Mouse (Mus musculus): ENCODE results near the gene Scd3. TPM values are rescaled to one million over a fixed set of nuclear protein-coding genes. Genes with fewer than 3 reads are reported as not detected.

Gene Scd3
- polyA plus RNA-seq, 1 experiment: not detected

GRCm38 (mm10) chr19:44198494-44198893 lies 4.6 kb upstream of the Scd3 start:
- H3K27ac ChIP-seq (ENCODE audit: insufficient read depth, low read depth, low read length): no peak overlapping the region
- 87% methylated on average over 6 of the region's 6 CpGs for WGBS
- H3K27me3 ChIP-seq (ENCODE audit: control insufficient read depth, insufficient read depth, low read length): no peaks in the 10 kb centered on the region
- no peaks in the 10 kb centered on the region for H3K36me3 ChIP-seq (ENCODE audit: control insufficient read depth, insufficient read depth, low read length)
- no peak for TF ChIP-seq POLR2A (IDR thresholded peaks at IDR 0.05; ENCODE audit: low read depth, low read length)
- TF ChIP-seq CTCF (IDR thresholded peaks at IDR 0.05; ENCODE audit: extremely low read depth, insufficient read length, insufficient replicate concordance, low read depth, low read length): no peak
- no peaks in the 10 kb centered on the region for H3K4me1 ChIP-seq (ENCODE audit: control insufficient read depth, insufficient read depth, insufficient read length, low read length)
- H3K4me3 ChIP-seq (ENCODE audit: low read depth, low read length): no peak overlapping the region

DNA sequence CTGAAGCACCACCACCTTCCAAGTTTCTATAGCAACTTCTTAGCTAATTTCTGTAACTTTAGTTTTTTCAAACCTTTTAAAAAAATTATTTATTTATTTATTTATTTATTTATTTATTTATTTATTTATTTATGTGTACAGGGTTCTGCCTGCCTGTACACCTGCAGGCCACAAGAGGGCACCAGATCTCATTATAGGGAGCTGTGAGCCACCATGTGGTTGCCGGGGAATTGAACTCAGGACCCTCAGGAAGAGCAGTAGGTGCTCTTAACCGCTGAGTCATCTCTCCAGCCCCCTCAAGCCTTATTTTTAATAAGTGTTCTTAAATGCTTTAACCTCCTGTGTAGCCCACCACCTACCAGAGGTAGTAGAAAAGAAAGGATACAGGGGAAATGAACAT lies 4.1 kb upstream of the Scd3 start:
- Histone ChIP-seq H3K27ac (ENCODE audit: insufficient read depth, low read depth, low read length) (no peak overlapping the region), H3K27me3 (ENCODE audit: control insufficient read depth, insufficient read depth, low read length) (no peaks in the 10 kb centered on the region), H3K4me3 (ENCODE audit: low read depth, low read length) (no peak overlapping the region), H3K4me1 (ENCODE audit: control insufficient read depth, insufficient read depth, insufficient read length, low read length) (no peaks in the 10 kb centered on the region), H3K36me3 (ENCODE audit: control insufficient read depth, insufficient read depth, low read length) (no peaks in the 10 kb centered on the region)
- TF ChIP-seq CTCF (IDR thresholded peaks at IDR 0.05; ENCODE audit: extremely low read depth, insufficient read length, insufficient replicate concordance, low read depth, low read length) (peak; percentile 43; the same call in 1 of the 2 replicates), POLR2A (IDR thresholded peaks at IDR 0.05; ENCODE audit: low read depth, low read length) (no peak)
- WGBS: 79% methylated on average over 2 of the region's 2 CpGs

GRCm38 (mm10) chr19:44207079-44207478 lies 4.0 kb downstream of the Scd3 start:
- TF ChIP-seq CTCF (IDR thresholded peaks at IDR 0.05; ENCODE audit: extremely low read depth, insufficient read length, insufficient replicate concordance, low read depth, low read length): no peak
- no peak for TF ChIP-seq POLR2A (IDR thresholded peaks at IDR 0.05; ENCODE audit: low read depth, low read length)
- no peaks in the 10 kb centered on the region for H3K36me3 ChIP-seq (ENCODE audit: control insufficient read depth, insufficient read depth, low read length)
- no peaks in the 10 kb centered on the region for H3K27me3 ChIP-seq (ENCODE audit: control insufficient read depth, insufficient read depth, low read length)
- H3K27ac ChIP-seq (ENCODE audit: insufficient read depth, low read depth, low read length): no peak overlapping the region
- no peak overlapping the region for H3K4me3 ChIP-seq (ENCODE audit: low read depth, low read length)
- no peaks in the 10 kb centered on the region for H3K4me1 ChIP-seq (ENCODE audit: control insufficient read depth, insufficient read depth, insufficient read length, low read length)
- 59% methylated on average over 2 of the region's 2 CpGs for WGBS

- Histone ChIP-seq H3K36me3 (ENCODE audit: control insufficient read depth, insufficient read depth, low read length) (no peaks in the 10 kb centered on the region), H3K27me3 (ENCODE audit: control insufficient read depth, insufficient read depth, low read length) (no peaks in the 10 kb centered on the region), H3K4me3 (ENCODE audit: low read depth, low read length) (no peak overlapping the region), H3K4me1 (ENCODE audit: control insufficient read depth, insufficient read depth, insufficient read length, low read length) (no peaks in the 10 kb centered on the region), H3K27ac (ENCODE audit: insufficient read depth, low read depth, low read length) (no peak overlapping the region)
- WGBS: 68% methylated on average over 12 of the region's 12 CpGs
- TF ChIP-seq CTCF (IDR thresholded peaks at IDR 0.05; ENCODE audit: extremely low read depth, insufficient read length, insufficient replicate concordance, low read depth, low read length) (no peak), POLR2A (IDR thresholded peaks at IDR 0.05; ENCODE audit: low read depth, low read length) (no peak)
These were observed 12.2 kb downstream of the Scd3 start for GRCm38 (mm10) chr19:44215255-44215654.

DNA sequence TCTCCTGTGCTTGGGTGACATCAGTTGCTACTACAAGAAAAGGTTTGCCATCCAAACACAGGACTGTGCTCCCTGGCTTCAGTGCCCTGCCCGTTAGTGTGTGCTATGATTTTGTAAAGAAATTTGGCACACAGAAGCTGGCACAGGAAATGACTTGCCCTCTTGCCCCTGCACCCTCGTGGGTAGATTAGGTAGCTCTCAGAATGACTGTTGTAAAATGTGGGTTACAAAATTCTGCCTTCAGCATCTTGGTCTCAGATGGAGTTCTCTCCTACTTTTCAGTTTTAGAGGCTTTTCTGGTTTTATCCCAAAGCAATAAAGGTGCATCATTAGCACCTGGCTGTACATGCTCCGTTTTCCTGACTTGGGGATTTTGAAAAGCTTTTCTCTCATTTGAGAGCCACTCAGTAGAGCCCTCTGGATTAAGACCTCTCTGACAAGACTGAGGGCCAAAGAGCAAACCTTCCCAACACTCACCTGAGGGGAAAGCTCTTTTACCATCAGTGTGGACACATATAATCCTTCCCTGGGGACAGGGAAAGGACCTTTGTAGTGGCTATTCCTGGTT lies 15.0 kb downstream of the Scd3 start:
- TF ChIP-seq CTCF (IDR thresholded peaks at IDR 0.05; ENCODE audit: extremely low read depth, insufficient read length, insufficient replicate concordance, low read depth, low read length): no peak
- no peak for TF ChIP-seq POLR2A (IDR thresholded peaks at IDR 0.05; ENCODE audit: low read depth, low read length)
- Histone ChIP-seq H3K36me3 (ENCODE audit: control insufficient read depth, insufficient read depth, low read length) (no peaks in the 10 kb centered on the region), H3K27ac (ENCODE audit: insufficient read depth, low read depth, low read length) (no peak overlapping the region), H3K4me1 (ENCODE audit: control insufficient read depth, insufficient read depth, insufficient read length, low read length) (no peaks in the 10 kb centered on the region), H3K4me3 (ENCODE audit: low read depth, low read length) (no peak overlapping the region), H3K27me3 (ENCODE audit: control insufficient read depth, insufficient read depth, low read length) (no peaks in the 10 kb centered on the region)
- WGBS: 29% methylated on average over 3 of the region's 3 CpGs

GRCm38 (mm10) chr19:44225728-44226127 lies 22.7 kb downstream of the Scd3 start:
- no peaks in the 10 kb centered on the region for H3K36me3 ChIP-seq (ENCODE audit: control insufficient read depth, insufficient read depth, low read length)

GRCm38 (mm10) chr19:44229776-44230175 lies 26.7 kb downstream of the Scd3 start:
- TF ChIP-seq CTCF (IDR thresholded peaks at IDR 0.05; ENCODE audit: extremely low read depth, insufficient read length, insufficient replicate concordance, low read depth, low read length) (no peak), POLR2A (IDR thresholded peaks at IDR 0.05; ENCODE audit: low read depth, low read length) (no peak)
- H3K4me1 ChIP-seq (ENCODE audit: control insufficient read depth, insufficient read depth, insufficient read length, low read length): no peaks in the 10 kb centered on the region
- H3K36me3 ChIP-seq (ENCODE audit: control insufficient read depth, insufficient read depth, low read length): no peaks in the 10 kb centered on the region
- no peak overlapping the region for H3K4me3 ChIP-seq (ENCODE audit: low read depth, low read length)
- H3K27ac ChIP-seq (ENCODE audit: insufficient read depth, low read depth, low read length): no peak overlapping the region
- no peaks in the 10 kb centered on the region; the same call in 1 of the 2 replicates for H3K27me3 ChIP-seq (ENCODE audit: control insufficient read depth, insufficient read depth, low read length)
- WGBS: 72% methylated on average over 2 of the region's 2 CpGs

More at GRCm38 (mm10) chr19:44225728-44226127, 22.7 kb downstream of the Scd3 start:
- Histone ChIP-seq H3K27me3 (ENCODE audit: control insufficient read depth, insufficient read depth, low read length) (no peaks in the 10 kb centered on the region), H3K4me3 (ENCODE audit: low read depth, low read length) (no peak overlapping the region), H3K27ac (ENCODE audit: insufficient read depth, low read depth, low read length) (no peak overlapping the region), H3K4me1 (ENCODE audit: control insufficient read depth, insufficient read depth, insufficient read length, low read length) (no peaks in the 10 kb centered on the region)
- TF ChIP-seq POLR2A (IDR thresholded peaks at IDR 0.05; ENCODE audit: low read depth, low read length) (no peak), CTCF (IDR thresholded peaks at IDR 0.05; ENCODE audit: extremely low read depth, insufficient read length, insufficient replicate concordance, low read depth, low read length) (no peak)
- WGBS: 79% methylated on average over 5 of the region's 5 CpGs
